Mouse (Mus musculus): Measurements from ENCODE around the gene Neurl1a.
A peak's percentile ranks its signal among the peaks of the same experiment; 100 is the strongest.
"Not testable (repeated sequence)": the region's sequence is repeated elsewhere in the genome, so short reads cannot be mapped to it uniquely, and the experiment has no call there.

The Neurl1a gene

DNA sequence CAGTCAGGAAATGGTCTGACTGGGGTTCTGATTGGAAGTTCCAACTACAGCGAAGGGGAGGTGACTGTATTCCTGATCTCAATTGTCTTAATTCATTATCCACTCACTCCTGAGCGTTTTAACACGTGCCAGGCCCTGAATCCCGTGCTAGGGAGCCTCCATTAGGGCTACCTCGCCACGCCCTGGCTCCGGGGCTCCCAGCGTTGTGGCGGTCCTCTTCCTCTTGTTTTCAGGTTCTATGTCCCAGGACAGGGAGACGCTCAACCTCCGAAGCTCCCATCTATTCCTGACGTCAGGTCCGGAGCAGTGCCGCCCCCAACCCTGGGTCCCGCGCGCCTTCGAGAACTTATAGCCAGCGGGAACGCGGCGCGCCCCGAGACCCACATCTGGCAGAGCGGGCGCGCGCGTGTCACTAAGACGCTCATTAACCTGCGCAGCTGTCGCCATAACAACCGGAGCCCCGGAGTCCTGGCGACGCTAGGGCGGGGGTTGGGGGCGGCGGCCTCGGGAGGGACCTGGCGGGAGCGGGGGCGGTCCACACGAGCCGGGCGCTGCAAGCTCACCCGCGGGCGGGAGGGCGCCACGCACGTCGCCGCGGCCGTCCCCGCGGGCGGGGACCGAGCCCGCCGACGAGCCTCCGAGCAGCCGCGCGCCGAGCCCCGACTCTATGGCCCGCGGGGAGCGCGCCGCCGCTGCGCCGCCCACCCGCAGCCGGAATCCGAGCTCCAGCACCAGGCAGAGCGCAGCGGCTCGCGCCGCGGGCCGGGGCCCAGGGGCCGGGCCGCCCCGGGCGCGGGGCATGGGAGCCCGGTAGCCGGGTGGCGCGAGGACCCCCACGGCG is at the start of gene Neurl1a:
TSS of gene Neurl1a (plus strand) at position 390 of the 841 bp plus-strand sequence.
- DNase-seq (ENCODE audit: low spot score in 2 of 2): peak; percentile 66 to 72

DNA sequence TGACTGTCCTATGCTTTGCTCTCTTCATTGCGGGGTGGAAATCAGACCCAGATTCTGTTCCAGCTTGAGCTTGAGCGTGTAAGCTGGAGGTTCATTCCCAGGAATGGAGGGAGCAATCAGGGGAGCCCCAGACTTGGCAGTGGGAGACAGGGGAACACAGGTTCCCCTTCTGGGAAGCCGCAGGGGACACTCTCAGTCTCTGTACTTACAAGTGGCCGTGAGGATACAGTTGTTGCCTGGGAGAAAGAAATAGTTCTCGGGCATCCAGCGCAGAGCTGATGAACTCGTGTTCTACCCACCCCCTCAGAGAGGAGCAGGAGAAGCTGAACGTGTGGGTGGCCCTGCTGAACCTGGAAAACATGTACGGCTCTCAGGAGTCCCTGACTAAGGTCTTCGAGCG is 49.8 kb upstream of the Neurl1a start:
- DNase-seq (ENCODE audit: low spot score in 2 of 2): no peak

DNA sequence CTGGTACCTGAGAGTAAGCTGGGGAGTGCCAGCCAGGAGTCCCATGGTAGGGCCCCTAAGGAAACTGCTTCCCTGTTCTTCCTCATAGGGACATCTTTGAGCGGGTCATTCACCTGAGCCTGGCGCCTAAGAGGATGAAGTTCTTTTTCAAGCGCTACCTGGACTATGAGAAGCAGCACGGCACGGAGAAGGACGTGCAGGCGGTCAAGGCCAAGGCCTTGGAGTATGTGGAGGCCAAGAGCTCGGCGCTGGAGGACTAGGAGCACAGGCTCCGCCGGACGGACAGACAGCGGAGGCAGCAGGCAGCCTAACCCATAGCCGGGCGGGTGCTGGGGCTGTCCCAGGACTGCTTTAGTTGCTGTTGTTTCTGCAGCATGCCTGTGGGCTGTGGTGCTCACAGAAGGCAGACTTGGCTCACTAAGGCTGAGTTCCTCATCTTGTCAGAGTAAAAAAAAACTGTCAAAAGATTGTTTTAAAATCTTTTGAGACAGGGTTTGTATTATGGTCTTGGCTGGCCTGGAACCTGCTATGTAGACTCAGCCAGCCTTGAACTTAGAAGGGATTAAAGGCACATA is 48.0 kb upstream of the Neurl1a start:
- DNase-seq (ENCODE audit: low spot score in 2 of 2): no peak

DNA sequence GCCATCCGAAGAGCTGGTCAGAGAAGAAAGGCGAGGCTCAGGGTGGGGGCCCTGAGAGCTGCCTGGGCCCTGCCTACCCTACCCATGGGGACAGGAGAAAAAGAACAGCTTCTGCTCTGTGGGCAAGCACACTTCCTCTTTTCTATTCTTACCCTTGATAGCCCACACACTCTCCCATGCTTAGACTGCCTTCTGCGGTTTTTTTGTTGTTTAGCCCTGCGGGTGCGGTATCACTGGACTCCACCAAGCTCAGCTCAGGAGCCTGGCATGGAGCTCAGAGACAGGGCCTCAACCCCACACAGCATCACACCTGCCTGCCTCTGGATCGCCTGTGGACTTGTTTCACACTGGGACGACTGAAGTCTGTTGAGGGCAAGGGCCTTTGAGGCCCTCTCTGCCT is 45.5 kb upstream of the Neurl1a start:
- DNase-seq (ENCODE audit: low spot score in 2 of 2): no peak

DNA sequence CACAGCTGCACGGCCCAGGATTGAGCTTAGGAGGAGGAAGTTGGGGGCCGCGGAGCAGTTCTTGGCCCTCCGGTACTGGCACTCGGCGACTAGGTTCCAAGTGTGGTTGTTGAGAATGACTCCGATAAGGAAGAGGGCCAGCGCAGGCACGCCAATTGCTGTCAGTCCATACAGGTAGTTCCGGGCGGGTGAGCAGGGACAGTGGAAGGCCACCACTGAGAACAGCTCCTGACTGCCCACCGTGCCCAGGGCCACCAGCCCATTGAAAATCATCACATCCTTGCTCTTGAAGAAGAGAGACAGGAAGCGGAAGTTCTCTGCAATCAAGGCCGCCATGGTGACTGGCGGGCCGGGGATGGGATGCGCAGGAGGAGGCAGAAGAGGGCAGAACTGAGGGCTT is 43.1 kb upstream of the Neurl1a start:
- no peak for DNase-seq (ENCODE audit: low spot score in 2 of 2)

DNA sequence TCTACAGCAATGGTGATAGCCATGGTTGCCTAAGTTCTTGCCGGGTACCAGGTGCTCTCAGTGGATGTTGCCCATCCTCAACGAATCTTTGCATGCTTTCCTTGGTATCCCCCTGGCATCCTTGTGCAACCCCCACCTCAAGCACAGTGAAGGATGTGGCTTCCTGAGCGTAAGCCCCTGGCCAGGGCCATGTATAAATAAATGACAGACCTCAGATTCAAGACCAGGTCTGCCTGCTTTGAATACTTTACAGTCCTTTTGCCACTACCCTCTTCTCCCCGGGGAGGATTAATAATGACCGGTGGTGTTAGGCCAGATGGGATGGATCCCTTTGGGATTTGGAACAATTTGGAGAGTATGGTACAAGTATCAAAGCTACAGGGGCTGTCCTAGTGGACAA is 42.5 kb upstream of the Neurl1a start:
- no peak for DNase-seq (ENCODE audit: low spot score in 2 of 2)

DNA sequence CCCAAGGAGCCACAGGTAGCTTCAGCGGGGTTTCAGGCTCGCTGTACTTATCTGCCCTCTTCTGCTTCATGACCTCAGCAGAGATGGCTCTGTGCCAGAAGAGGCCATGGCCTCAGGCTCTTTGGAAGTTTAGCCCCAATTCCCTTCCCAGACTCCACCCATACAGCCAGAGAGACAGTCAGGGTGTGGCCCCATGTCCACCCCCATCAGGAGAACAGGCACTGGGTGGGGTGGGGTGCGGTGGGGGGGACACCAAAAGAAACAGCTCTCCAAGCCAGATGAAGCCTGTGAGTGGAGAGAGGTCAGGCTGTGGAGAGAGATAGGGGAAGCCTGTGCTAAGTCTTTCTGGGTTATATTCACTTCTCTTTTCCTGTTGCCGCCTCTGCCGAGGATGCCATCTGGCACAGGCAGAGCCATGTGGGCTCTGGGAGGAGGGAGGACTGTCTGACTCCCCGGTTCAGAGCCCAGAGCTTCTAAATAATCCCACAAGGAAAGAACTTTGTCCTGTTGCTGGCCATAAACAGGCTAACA is 41.5 kb upstream of the Neurl1a start:
- peak; percentile 57 for DNase-seq (ENCODE audit: low spot score in 2 of 2)

DNA sequence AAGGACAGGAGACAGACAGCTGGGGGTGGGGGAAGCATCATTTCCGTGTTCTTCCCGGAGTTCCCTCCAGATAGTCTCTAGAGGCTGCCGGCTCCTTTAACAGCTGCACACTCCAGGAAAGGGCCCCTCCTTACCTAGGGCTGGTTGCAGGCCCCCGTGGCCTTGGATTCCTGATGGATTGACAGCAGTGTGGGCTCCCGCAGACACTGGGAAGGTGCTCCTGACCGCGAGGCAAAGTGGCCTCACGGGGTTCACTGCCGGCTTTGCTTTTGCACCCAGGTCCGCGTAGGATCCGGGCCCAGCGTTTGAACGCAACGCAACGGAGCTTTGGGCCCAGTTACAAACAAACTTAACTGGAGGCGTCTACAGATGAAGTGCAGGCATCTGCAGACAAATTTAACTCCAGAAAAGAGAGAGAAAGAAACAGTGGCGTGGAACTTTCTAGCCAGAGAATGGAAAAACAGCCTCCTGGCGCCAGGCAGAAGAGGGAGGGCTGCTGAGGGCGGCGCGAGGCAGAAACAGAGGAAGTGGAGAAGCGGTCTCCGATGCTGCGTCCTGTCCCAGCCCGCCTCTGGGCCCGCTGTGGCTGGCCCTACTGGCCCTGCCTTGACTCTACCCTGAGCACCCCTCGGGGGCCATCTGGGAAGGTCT is 40.7 kb upstream of the Neurl1a start, which contains the start of gene Calhm2:
TSS of gene Calhm2 (minus strand) at position 524 of the 651 bp plus-strand sequence.
- DNase-seq (ENCODE audit: low spot score in 2 of 2): peak; percentile 64 to 70

DNA sequence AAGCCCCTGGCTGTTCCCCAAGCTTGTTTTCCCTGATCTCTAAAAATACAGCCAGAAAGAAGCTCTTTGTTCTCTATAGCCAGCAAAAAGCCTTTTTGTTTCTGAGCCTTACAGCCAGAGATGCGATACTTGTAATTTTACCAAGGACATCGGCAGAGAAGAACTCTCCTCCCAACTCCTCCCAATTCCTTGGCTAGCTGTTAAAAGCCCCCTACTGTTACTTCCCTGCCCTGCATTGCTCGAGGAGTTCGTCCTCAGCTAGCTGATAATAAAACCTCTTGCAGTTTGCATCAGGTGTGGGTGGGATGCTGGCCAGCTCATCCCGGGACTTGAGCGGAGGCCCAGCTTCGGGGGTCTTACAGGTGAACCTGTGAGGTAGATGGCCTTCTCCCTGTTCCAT is 39.0 kb upstream of the Neurl1a start:
- not testable (repeated sequence) for DNase-seq (ENCODE audit: low spot score in 2 of 2)

DNA sequence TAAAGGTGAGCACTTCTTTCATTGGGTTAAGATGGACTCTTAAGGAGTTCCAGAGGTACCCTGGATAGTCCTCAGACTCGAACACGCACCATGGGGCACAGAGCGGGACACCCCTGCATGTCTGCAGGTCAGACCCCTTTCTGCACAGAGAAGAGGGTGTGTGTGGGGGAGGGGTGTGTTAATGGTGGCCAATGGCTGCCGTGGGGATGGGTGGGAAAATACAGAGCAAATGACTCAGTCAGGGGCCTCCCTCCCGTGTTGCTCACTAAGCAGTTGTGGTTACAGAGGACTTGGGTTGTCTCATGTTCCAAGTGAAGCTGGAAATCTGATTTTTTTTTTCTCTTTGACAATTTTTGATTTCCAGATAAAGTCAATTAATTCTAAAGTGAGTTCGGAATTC is 36.2 kb upstream of the Neurl1a start:
- no peak for DNase-seq (ENCODE audit: low spot score in 2 of 2)

DNA sequence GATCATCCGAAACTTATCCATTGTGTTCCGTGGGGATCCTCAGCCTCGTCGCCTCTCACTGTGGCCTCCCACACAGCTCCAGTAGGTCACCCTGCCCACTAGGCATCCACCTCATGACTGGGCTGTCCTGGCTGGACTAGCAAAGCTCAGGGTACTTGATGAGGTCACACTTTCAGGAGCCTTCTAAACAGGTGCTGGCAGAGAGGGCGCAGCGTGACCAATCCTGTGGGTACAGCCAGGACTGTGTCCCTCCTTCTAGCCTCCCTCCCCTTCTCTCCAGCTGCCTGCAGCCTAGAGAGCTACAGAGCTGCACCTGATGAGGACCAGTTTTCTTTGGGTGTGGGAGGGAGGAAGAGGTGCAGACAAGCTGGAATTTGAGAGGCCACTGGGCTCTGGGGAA is 34.5 kb upstream of the Neurl1a start, which contains the start of gene Calhm1:
TSS of gene Calhm1 (minus strand) at position 101 of the 400 bp plus-strand sequence.
- DNase-seq (ENCODE audit: low spot score in 2 of 2): no peak

DNA sequence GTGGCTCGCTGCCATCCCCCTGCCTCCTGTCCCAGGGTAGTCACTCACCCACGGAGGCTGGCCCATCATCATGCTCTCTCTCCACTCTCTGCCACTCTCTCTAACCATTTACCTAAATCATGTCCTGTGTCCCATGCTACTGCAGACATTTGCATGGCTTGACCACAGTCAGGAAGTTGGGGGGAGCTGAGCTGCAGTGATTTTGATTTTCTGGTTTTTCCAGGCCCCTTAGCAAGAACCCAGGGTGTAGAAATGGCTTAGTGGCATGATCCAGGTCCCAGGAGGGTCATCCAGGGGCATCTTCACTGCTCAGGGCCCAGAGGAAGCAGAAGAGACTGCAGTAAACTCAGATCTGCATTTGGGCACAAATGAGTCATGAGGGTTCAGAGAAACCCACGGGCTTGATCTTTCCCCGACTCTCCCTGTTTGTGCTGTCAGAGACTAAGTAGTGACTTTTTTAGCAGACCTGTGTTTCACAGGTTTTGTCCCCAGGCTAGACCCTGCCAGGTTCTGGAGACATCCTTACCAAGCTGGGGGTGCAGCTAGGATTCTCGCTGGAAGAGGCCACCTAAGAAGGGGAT is 30.3 kb upstream of the Neurl1a start:
- no peak for DNase-seq (ENCODE audit: low spot score in 2 of 2)

DNA sequence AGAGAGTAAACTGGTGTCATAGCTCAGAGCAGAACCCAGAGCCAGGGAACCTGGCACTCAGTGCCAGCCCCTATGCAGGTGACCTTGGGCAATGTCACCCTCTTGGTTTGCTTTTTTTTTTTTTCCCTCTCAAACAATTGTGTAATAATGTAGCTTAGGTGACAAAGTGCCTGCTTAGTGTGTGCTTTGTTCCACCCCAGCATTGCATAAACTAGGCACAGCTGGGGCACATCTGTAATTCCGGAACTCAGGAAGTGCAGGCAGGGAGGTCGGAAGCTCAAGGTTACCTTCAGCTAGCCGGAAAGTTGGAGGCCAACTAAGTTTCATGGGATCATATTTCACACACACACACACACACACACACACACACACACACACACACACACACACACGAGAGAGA is 28.8 kb upstream of the Neurl1a start:
- no peak for DNase-seq (ENCODE audit: low spot score in 2 of 2)

DNA sequence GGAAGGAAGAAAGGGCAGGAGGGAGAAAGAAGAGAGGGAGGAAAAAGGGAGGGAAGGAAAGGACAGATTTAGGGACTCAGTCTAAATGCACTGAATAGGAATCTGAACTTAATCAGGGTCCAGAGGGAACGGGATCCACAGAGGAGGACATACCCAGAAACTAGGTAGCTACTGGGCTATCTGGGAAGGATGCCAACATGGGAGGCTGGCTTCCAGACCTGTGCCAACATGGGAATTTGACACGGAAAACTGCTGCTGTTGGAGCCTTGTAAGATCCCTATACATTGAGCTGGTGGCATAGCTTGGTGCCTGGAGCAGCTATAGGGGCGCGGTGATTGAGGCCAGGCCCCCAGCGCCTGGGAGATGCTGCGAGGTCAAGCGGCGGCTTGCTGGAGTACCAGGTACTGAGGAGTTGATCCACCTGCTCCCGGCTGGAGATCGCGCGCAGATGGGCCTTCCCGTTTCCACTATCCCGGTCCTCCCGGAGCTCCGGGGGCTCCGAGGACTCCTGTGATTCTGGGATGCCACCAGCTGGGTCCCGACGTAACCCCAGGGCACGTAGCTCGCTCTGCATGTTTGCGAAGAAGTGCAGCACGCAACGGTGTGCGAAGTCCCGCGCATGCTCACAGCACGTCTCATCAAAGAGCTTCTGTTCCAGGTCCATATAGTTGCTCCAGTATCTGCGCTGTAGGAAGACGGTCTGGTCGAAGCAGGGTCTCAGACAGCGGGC is 27.1 kb upstream of the Neurl1a start:
- no peak for DNase-seq (ENCODE audit: low spot score in 2 of 2)

DNA sequence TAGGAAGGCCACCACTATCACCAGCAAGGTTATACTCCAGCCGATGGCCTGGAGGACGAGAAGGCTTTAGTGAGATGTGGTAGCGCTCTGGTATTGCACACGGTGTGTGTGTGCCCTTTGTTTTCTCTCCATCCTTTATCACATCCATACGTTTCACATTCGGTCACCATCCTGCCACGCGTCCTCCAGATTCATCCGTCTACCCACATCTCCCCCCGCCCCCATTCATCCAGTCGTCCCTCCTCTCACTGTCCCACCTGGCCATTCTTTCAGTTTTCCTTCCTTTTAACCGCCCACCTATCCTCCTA is 26.6 kb upstream of the Neurl1a start:
- DNase-seq (ENCODE audit: low spot score in 2 of 2): no peak

DNA sequence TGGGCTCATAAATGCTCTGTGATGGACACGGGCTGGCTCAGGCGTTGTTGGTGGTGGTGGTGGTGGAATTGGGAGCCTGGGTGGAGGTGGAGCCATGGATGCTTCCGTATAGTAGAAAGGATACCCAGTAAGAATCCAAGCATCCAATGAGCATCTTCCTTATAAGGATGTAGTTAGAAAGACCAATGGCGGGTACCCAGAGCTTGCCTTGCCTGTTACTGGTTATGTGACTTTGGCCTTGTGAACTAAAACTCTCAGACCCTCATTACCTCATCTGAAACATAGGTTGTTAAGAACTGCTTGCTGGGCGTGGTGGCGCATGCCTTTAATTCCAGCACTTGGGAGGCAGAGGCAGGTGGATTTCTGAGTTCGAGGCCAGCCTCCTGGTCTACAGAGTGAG is 24.9 kb upstream of the Neurl1a start:
- no peak for DNase-seq (ENCODE audit: low spot score in 2 of 2)

DNA sequence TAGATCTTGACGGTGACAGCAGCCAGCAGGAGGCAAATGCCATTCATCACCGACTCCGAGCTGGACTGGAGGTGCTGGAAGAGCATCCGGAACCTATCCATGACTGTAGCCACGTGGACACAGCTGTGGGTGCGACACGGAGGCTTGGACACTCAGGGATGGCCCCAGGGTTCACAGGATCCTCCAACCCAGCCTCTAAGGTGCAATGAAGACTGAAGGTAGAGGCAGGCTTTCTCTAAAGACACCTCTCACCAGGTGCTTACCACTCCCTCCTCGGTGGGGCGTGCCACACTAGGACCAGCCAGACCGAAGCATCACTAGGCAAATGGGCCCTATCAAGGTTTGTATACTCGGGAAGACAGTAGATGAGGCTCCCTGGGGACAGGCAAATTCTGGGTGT is 21.0 kb upstream of the Neurl1a start, which contains the start of gene Calhm3:
TSS of gene Calhm3 (minus strand) at position 101 of the 400 bp plus-strand sequence.
- no peak for DNase-seq (ENCODE audit: low spot score in 2 of 2)

DNA sequence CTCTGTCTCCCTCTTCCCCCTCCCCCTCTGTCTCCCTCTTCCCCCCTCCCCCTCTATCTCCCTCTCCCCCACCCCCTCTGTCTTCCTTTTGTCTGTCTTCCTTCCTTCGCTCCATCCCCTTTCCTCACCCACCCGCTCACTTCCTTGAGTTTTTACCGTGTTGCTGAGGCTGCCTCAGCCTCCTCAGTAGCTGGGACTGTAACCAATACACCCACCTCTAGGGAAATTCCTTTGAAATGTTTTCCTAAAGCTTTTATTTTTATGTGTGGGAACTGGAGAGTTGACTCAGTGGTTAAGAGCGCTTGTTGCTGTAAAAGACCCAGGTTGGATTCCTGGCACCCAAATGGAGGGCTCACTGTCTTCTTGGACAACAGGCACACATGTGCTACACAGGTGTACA is 17.0 kb upstream of the Neurl1a start:
- DNase-seq (ENCODE audit: low spot score in 2 of 2): no peak

DNA sequence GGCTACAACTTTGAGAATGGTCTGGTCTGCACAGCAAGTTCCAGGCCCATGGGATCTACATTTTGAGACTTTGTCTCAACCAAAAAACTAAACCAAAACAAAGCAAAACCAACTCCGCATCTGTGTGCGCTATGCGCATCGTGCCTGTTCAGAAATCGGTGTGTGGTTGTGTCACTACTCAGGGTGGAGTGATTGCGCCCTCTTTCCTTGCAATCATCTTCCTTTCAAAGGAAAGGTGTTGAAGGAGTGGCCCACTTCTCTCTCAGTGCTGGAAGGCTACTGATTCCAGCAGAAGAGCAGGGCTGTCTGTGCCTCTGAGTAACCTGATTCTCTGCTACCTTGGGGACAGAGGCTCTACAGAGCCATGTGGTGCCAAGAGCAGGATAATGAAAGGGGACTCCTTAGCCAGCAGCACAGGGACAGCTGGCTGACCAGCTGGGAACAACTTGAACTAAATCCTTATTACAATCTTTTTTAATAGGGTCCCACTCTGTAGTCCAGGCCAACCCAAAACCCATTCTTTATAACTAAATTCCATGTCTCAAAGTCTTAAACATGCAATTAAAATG is 15.4 kb upstream of the Neurl1a start:
- DNase-seq (ENCODE audit: low spot score in 2 of 2): no peak

DNA sequence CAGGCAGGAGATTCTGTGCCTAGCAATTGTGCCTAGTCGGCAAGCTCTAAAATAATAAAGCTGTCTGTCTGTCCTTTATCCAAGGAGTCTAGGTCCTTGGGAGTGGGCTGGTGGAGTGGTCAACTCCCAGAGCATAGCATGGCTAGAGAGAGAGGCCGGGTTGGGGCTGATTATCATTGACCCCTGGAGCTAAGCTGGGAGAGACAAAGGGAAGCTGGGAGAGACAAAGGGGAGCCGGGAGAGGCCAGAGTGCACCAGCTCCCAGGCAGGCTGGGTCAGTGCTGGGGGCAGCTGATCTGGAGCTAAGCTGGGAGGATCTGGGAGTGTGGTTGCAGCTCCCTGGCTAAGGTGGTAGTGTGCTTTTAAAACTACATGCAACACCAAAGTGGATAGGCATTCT is 11.9 kb upstream of the Neurl1a start:
- no peak for DNase-seq (ENCODE audit: low spot score in 2 of 2)

DNA sequence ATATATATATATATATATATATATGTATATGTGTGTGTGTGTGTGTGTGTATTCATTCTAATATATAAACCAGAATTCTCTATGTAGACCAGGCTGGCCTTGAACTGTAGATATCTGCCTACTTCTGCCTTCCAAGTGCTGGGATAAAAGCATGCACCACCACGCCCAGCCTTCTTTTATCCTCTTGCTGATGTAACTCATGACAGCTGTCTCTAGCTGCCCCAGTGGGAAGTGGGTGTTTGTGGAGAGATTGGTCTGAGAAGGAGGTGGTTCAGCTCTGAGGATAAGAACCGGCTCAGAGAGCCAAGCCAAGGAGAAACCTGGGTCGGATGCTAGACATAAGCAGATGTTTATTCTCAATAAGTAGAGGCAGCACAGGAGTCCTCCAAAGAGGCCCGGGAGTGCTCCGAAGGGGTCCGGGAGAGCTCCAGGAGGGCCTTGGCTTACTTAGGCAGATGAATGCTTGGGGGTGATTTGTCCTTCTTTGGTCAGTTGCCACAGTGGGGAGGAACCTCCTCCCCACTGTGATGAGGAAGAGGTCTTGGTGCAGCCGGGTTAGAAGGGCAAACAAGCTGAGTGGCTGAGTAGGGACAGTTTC is 10.9 kb upstream of the Neurl1a start:
- DNase-seq (ENCODE audit: low spot score in 2 of 2): no peak
